ENCODE assay signal across 25 mouse cellular contexts in genomic region chr9:95654356-95654755, GRCm38 (mm10). TPM values are rescaled to one million over a fixed set of nuclear protein-coding genes. Genes with fewer than 3 reads are reported as not detected.
DNase-seq lines count a peak whose midpoint lies in the region; ATAC-seq lines count a peak whose summit lies in the region.
"Had no signal": no experiment of that assay in that cellular context is flagged by ENCODE, and none has a peak within 500 bp of the region (broad histone marks: within the 10 kb centered on the region; RNA-seq: fewer than 3 reads in every experiment).

No protein-coding gene starts in this region.

- H3K27ac ChIP-seq in lung, embryonic 16.5 days (ENCODE audit: low read length), result no peak overlapping the region
- no peak overlapping the region for H3K27ac ChIP-seq in hindbrain, embryonic 12.5 days
- H3K27ac ChIP-seq: forebrain, embryonic 10.5 days; forebrain, embryonic 13.5 days; hindbrain, embryonic 13.5 days; intestine, embryonic 15.5 days had no signal

- intact Hi-C loops in heart, postnatal 14 days (cut with DNase I), result no loop called here

- no peak overlapping the region for H3K4me2 ChIP-seq in lung, embryonic 16.5 days (ENCODE audit: low read depth, low read length)
- no peak overlapping the region for H3K4me2 ChIP-seq in hindbrain, embryonic 12.5 days (replicated peaks)
- H3K4me2 ChIP-seq: forebrain, embryonic 13.5 days; heart, embryonic 11.5 days; hindbrain, embryonic 13.5 days; intestine, embryonic 15.5 days had no signal

- WGBS in lung, embryonic 16.5 days, result 75% methylated on average over 5 of the region's 5 CpGs
- WGBS in hindbrain, embryonic 12.5 days, result 96% methylated on average over 5 of the region's 5 CpGs

- no peaks in the 10 kb centered on the region for H3K4me1 ChIP-seq in lung, embryonic 16.5 days (replicated peaks; ENCODE audit: control insufficient read depth, insufficient read depth, low read length)
- peaks cover 3% of the 10 kb centered on the region; the same call in 1 of the 2 replicates for H3K4me1 ChIP-seq in hindbrain, embryonic 12.5 days
- H3K4me1 ChIP-seq: forebrain, embryonic 13.5 days; hindbrain, embryonic 13.5 days; intestine, embryonic 15.5 days had no signal

- H3K27me3 ChIP-seq in lung, embryonic 16.5 days (ENCODE audit: control insufficient read depth, insufficient read depth, low read depth, low read length), result no peaks in the 10 kb centered on the region
- H3K27me3 ChIP-seq in hindbrain, embryonic 12.5 days, result no peaks in the 10 kb centered on the region
- H3K27me3 ChIP-seq: forebrain, embryonic 13.5 days; hindbrain, embryonic 13.5 days; intestine, embryonic 15.5 days had no signal

- H3K4me3 ChIP-seq in lung, embryonic 16.5 days (ENCODE audit: low read length), result no peak overlapping the region
- H3K4me3 ChIP-seq in hindbrain, embryonic 12.5 days, result no peak overlapping the region
- H3K4me3 ChIP-seq: forebrain, embryonic 10.5 days; forebrain, embryonic 13.5 days; heart, adult 2 months; hindbrain, embryonic 13.5 days; intestine, embryonic 15.5 days had no signal

- peak; percentile 91 for DNase-seq in heart, adult 11 months
- DNase-seq in heart, postnatal 14 days, result no peak
- DNase-seq in lung, adult 18-20 months, result no peak
- DNase-seq in NIH3T3 (ENCODE audit: low read depth), result peak; percentile 5
- peak; percentile 23 for DNase-seq in lung, postnatal 25 days (ENCODE audit: low spot score)
- DNase-seq in adrenal gland, adult 18-20 months (ENCODE audit: low spot score in 2 of 2), result no peak
- DNase-seq: adrenal gland, postnatal 10 days; adrenal gland, postnatal 36 days; cerebellum, adult 18-20 months; cerebellum, adult 9-10 months; cerebellum, postnatal 14 days; heart, adult 2 months had no signal

- H3K36me3 ChIP-seq in lung, embryonic 16.5 days (ENCODE audit: control insufficient read depth, insufficient read depth, low read length), result no peaks in the 10 kb centered on the region
- H3K36me3 ChIP-seq in hindbrain, embryonic 12.5 days, result no peaks in the 10 kb centered on the region
- H3K36me3 ChIP-seq: forebrain, embryonic 10.5 days; hindbrain, embryonic 13.5 days; intestine, embryonic 15.5 days had no signal

- H3K9me3 ChIP-seq in lung, embryonic 16.5 days (ENCODE audit: control insufficient read depth, low read length), result no peaks in the 10 kb centered on the region
- H3K9me3 ChIP-seq in hindbrain, embryonic 12.5 days (replicated peaks), result no peaks in the 10 kb centered on the region; the same call in 1 of the 2 replicates
- H3K9me3 ChIP-seq: forebrain, embryonic 13.5 days; hindbrain, embryonic 13.5 days; intestine, embryonic 15.5 days had no signal

- H3K9ac ChIP-seq in lung, embryonic 16.5 days (ENCODE audit: low read length), result no peak overlapping the region
- no peak overlapping the region for H3K9ac ChIP-seq in hindbrain, embryonic 12.5 days
- H3K9ac ChIP-seq: forebrain, embryonic 13.5 days; hindbrain, embryonic 13.5 days; intestine, embryonic 15.5 days had no signal

- ATAC-seq in lung, embryonic 16.5 days (ENCODE audit: low read depth), result 0 out of 2 replicates have a peak, but pooled peaks have one; percentile 31
- no peak for ATAC-seq in hindbrain, embryonic 12.5 days (ENCODE audit: low FRiP score)
- ATAC-seq: activated CD4-positive, CD25-positive, alpha-beta regulatory T cell, adult 4 months; CD4-positive, CD25-positive, alpha-beta regulatory T cell, adult 4 months; forebrain, embryonic 13.5 days; forebrain, embryonic 16.5 days; hindbrain, embryonic 16.5 days; intestine, embryonic 15.5 days had no signal

RNA-seq across cellular contexts. Expression of gene Pcolce2, which starts 17.0 kb away (rescaled TPM):
- 10 to 100 TPM; 24.3 to 25.1 TPM for total RNA-seq in heart, postnatal 14 days (2021)
- polyA plus RNA-seq in lung, embryonic 16.5 days (2015; fragmentation: Nextera tagmentation; extraction: Ambion mirVana), result 8.7 and 9.3 TPM in 2 replicates
- total RNA-seq in adrenal gland, adult 18-20 months (2021), result 1 to 10 TPM; 2.6 to 8.6 TPM
- 2.6 and 4.7 TPM in 2 replicates for polyA plus RNA-seq in hindbrain, embryonic 12.5 days (2016; fragmentation: Nextera tagmentation; extraction: Ambion mirVana)
- total RNA-seq: hematopoietic stem cell, adult 5-6 weeks; MEL had no signal

Comparison
In these comparisons a context has a peak if more than half of its experiments do, and no peak if none do; other contexts are left out.
1. DNase-seq: peak in heart, adult 11 months (single experiment), NIH3T3 (single experiment) and lung, postnatal 25 days (single experiment); none in heart, postnatal 14 days (0 of 2), lung, adult 18-20 months (0 of 2) and adrenal gland, adult 18-20 months (0 of 2).